Mouse (Mus musculus) gastrocnemius, postnatal 4 days (tissue): Measurements from ENCODE around the gene Pramef17. TPM values are rescaled to one million over a fixed set of nuclear protein-coding genes. Genes with fewer than 3 reads are reported as not detected.
"Not testable (repeated sequence)": the region's sequence is repeated elsewhere in the genome, so short reads cannot be mapped to it uniquely, and the experiment has no call there.

Experiments used
- DNase-seq, 2 experiments: peaks; one replicate each; pipeline ENCODE4 v3.0.0; 2021 to 2022; ENCODE audit warnings: low spot score in 2 of 2, mixed read lengths in 2 of 2
- long read RNA-seq, 2 experiments: library from polyadenylated mRNA; stranded (forward); transcript quantifications; one replicate each; pipeline ENCODE4 v2.0.0; 2021
- total RNA-seq, 2 experiments: library from RNA; stranded (reverse); gene quantifications; 2 replicates each; pipeline ENCODE4 v1.2.3; 2021

Pramef17 gene
- not detected for total RNA-seq
- long read RNA-seq, experiment 1: 0 reads
- long read RNA-seq, experiment 2: 0 reads

GRCm38 (mm10) chr4:143994269-143994668 is at the start of gene Pramef17:
Pramef17 (minus strand) TSS chr4:143994369.
- not testable (repeated sequence) for DNase-seq

- DNase-seq: peak; percentile 63 to 74
Measured at GRCm38 (mm10) chr4:143988126-143988525, 6.0 kb downstream of the Pramef17 start.

GRCm38 (mm10) chr4:143987475-143987941 is 6.7 kb downstream of the Pramef17 start:
- peak; percentile 19 to 31 for DNase-seq

GRCm38 (mm10) chr4:143985733-143986132 is 8.4 kb downstream of the Pramef17 start:
- peak in 1 of 2 experiments; percentile 21 for DNase-seq

GRCm38 (mm10) chr4:143985165-143985564 is 9.0 kb downstream of the Pramef17 start:
- DNase-seq: not testable (repeated sequence)

- DNase-seq: not testable (repeated sequence)
Measured at GRCm38 (mm10) chr4:143983446-143983845, 10.7 kb downstream of the Pramef17 start.

- DNase-seq: not testable (repeated sequence)
Measured at GRCm38 (mm10) chr4:143966850-143967249, 27.3 kb downstream of the Pramef17 start, which contains the start of gene Gm13101. Gm13101 (minus strand) TSS chr4:143966950.

- DNase-seq: not testable (repeated sequence)
Measured at GRCm38 (mm10) chr4:143950916-143951315, 43.3 kb downstream of the Pramef17 start, which contains the start of gene Pramef25. Pramef25 (minus strand) TSS chr4:143951016.

Other genes with a start within 250 kb of the Pramef17 start
- gene Gm13023, start 205.0 kb downstream of the Pramef17 start, total RNA-seq: not detected
- not detected for gene Gm13084, start 178.3 kb downstream of the Pramef17 start, total RNA-seq
- gene Gm13103, start 147.9 kb downstream of the Pramef17 start, total RNA-seq: not detected
- not detected for gene Pramef6, start 94.0 kb downstream of the Pramef17 start, total RNA-seq
- not detected for gene Pramef25, start 43.4 kb downstream of the Pramef17 start, total RNA-seq
- gene Gm13101, start 27.4 kb downstream of the Pramef17 start, total RNA-seq: not detected
- not detected for gene Pramel4, start 64.8 kb upstream of the Pramef17 start, total RNA-seq
- not detected for gene Gm13102, start 112.1 kb upstream of the Pramef17 start, total RNA-seq
- not detected for gene Oog3, start 168.3 kb upstream of the Pramef17 start, total RNA-seq
- gene Oog2, start 196.3 kb upstream of the Pramef17 start, total RNA-seq: not detected
- not detected for gene C87977, start 218.9 kb upstream of the Pramef17 start, total RNA-seq